Mouse (Mus musculus) olfactory bulb, adult 2 months (tissue): ENCODE results near the gene Coro1a. TPM values are rescaled to one million over a fixed set of nuclear protein-coding genes. Genes with fewer than 3 reads are reported as not detected.
A peak's percentile ranks its signal among the peaks of the same experiment; 100 is the strongest.
"Not testable (repeated sequence)": the region's sequence is repeated elsewhere in the genome, so short reads cannot be mapped to it uniquely, and the experiment has no call there.

ENCODE experiments used
- H3K27ac ChIP-seq: fragments of 200-500 bp; 2 replicates; pipeline ENCODE4 v1.5.1; 2012; ENCODE audit warnings: low read depth, low read length; ENCODE audit not compliant: insufficient read depth
- H3K4me1 ChIP-seq: fragments of 200-500 bp; 2 replicates; pipeline ENCODE4 v1.6.1; 2012; ENCODE audit warnings: low read length; ENCODE audit not compliant: control insufficient read depth, insufficient read depth
- H3K4me3 ChIP-seq: fragments of 200-500 bp; 2 replicates; pipeline ENCODE4 v1.5.1; 2012; ENCODE audit warnings: mild to moderate bottlenecking, low read depth, low read length, moderate library complexity; ENCODE audit not compliant: insufficient read depth
- CTCF ChIP-seq: fragments of 200-500 bp; IDR thresholded peaks from 2 replicates; pipeline ENCODE4 v1.5.1; 2012; ENCODE audit warnings: low read depth, mild to moderate bottlenecking, low read length, moderate library complexity; ENCODE audit not compliant: insufficient read depth
- POLR2A ChIP-seq: fragments of 200-500 bp; IDR thresholded peaks from 2 replicates; pipeline ENCODE4 v1.6.1; 2012; ENCODE audit warnings: mild to moderate bottlenecking, low read depth, low read length, moderate library complexity; ENCODE audit not compliant: insufficient read depth
- WGBS: fragments of 180-500 bp; shearing (Covaris S2); methylation state at CpG from one replicate; pipeline ENCODE4 v1.1.7; 2018; 5-methylcytosine and 5-hydroxymethylcytosine counted together
- polyA plus RNA-seq: library from polyadenylated mRNA; stranded (reverse); fragments of >200 nt; gene quantifications from 2 replicates; pipeline ENCODE4 v1.2.4, GENCODE M21; 2012; ENCODE audit warnings: low replicate concordance; ENCODE audit not compliant: missing spikeins, insufficient read depth, insufficient read length

The Coro1a gene
- polyA plus RNA-seq, 1 experiment, result 309 TPM

GRCm38 (mm10) chr7:126694441-126695051 is 13.0 kb downstream of the Coro1a start:
- no peak overlapping the region for H3K27ac ChIP-seq
- H3K4me3 ChIP-seq, result peak overlapping the region; percentile 36
- peaks cover 15% of the 10 kb centered on the region for H3K4me1 ChIP-seq
- no peak for TF ChIP-seq CTCF
- TF ChIP-seq POLR2A, result no peak
- WGBS, result 15% methylated on average over 10 of the region's 10 CpGs

GRCm38 (mm10) chr7:126693781-126694180 is 13.8 kb downstream of the Coro1a start:
- Histone ChIP-seq H3K27ac (no peak overlapping the region), H3K4me3 (no peak overlapping the region), H3K4me1 (peaks cover 15% of the 10 kb centered on the region)
- TF ChIP-seq CTCF, result no peak
- TF ChIP-seq POLR2A, result no peak
- 75% methylated on average over 7 of the region's 7 CpGs for WGBS

GRCm38 (mm10) chr7:126693256-126693655 is 14.3 kb downstream of the Coro1a start:
- H3K27ac ChIP-seq, result no peak overlapping the region
- 19% methylated on average over 3 of the region's 3 CpGs for WGBS
- peaks cover 15% of the 10 kb centered on the region for H3K4me1 ChIP-seq
- H3K4me3 ChIP-seq, result no peak overlapping the region
- TF ChIP-seq CTCF, result no peak

DNA sequence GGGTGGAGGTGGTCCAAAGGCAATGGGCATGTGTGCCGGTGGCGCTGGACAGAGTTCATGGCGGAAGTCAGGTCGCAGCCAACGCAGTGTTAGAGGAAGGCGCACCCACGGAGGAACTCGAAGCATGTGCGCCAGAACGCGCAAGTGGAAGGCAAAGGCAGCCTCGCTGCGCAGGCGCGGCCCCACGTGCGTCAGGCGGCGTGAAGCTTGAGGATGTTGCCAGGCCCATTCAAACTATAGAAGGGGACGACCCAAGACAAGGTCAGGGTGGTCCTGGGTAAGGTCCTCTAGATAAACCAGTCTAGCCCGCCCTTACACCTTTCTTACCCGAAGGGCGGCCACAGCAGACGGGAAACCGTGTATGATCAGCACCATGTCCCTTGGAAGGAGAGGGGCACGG is 15.2 kb downstream of the Coro1a start:
- peaks cover 15% of the 10 kb centered on the region for H3K4me1 ChIP-seq
- TF ChIP-seq POLR2A (no peak), CTCF (no peak)
- 94% methylated on average over 26 of the region's 26 CpGs for WGBS
- H3K4me3 ChIP-seq, result no peak overlapping the region
- H3K27ac ChIP-seq, result no peak overlapping the region

DNA sequence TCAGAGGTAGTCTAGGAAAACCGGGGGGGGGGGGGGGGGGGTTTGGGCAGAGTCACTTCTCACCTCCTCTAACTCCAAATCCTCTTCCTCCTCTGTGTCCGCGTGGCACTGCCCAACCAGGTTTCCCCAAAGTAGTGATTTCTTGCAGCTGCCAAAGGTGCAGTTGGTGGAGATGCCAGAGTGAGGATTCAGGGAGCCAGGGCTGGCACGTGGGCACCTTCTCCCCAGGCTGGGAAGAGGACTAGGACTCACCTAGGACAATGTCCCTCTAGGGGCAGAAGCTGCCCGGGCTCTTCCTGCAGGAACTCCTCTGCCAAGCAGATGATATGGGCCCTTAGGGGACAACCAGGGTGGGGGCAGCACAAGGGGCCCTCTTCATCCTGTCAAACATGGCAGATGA is 15.9 kb downstream of the Coro1a start:
- WGBS, result 82% methylated on average over 5 of the region's 5 CpGs
- no peak for TF ChIP-seq CTCF
- no peak for TF ChIP-seq POLR2A
- Histone ChIP-seq H3K4me1 (peaks cover 13% of the 10 kb centered on the region), H3K4me3 (no peak overlapping the region), H3K27ac (no peak overlapping the region)

- TF ChIP-seq CTCF (no peak), POLR2A (no peak)
- H3K4me1 ChIP-seq, result peaks cover 8% of the 10 kb centered on the region
- H3K27ac ChIP-seq, result no peak overlapping the region
- 56% methylated on average over 3 of the region's 3 CpGs for WGBS
- H3K4me3 ChIP-seq, result no peak overlapping the region
Measured at GRCm38 (mm10) chr7:126690737-126691136, 16.9 kb downstream of the Coro1a start.

DNA sequence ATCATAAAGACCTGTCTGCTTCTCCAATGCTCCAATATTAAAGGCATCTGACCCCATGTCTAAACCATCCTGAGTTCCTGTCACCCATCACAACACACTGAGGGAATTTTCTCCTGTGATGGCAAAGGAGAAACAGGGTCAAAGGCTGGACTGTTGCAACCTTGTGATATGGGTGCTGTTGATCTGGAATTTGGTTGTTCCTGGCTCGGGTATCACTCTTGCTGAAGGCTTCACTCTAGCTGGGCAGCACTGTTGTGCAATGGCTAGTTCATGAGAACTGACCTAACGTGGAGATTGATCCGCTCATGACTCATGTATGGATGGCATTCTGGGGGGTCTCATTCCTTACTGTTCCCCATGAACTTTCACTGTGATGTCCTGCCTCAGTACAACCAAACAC is 18.6 kb downstream of the Coro1a start:
- TF ChIP-seq POLR2A (no peak), CTCF (no peak)
- Histone ChIP-seq H3K27ac (no peak overlapping the region), H3K4me3 (no peak overlapping the region), H3K4me1 (peaks cover 8% of the 10 kb centered on the region)
- WGBS, result 90% methylated on average over 3 of the region's 3 CpGs

DNA sequence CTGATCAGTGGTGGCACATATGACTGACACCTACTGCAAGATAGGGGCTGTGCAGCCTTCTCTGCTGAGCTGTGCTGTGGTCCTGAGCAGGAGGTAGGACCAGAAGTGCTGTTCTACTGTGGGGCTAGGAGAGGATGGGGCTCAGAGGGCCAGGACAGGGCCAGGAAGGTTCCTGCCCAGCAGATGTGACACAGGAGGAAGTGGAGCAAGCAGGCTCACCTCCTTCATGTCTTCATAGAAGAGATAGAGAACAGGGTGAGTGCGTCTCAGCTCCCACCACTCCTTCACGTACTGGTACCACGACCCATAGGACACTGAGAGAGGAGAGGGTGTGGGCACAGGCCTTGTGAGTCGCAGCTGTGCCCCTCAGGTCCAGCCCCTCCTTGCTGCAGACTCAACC is 19.4 kb downstream of the Coro1a start:
- WGBS, result 79% methylated on average over 4 of the region's 4 CpGs
- not testable (repeated sequence) for H3K4me3 ChIP-seq, H3K4me1 ChIP-seq, H3K27ac ChIP-seq

- no peak overlapping the region for H3K27ac ChIP-seq
- peaks cover 5% of the 10 kb centered on the region; the same call in 1 of the 2 replicates for H3K4me1 ChIP-seq
- no peak for TF ChIP-seq POLR2A
- no peak for TF ChIP-seq CTCF
- H3K4me3 ChIP-seq, result no peak overlapping the region
- WGBS, result 93% methylated on average over 5 of the region's 5 CpGs
Measured at GRCm38 (mm10) chr7:126681221-126681620, 26.4 kb downstream of the Coro1a start.

- no peak for TF ChIP-seq POLR2A
- peaks cover 5% of the 10 kb centered on the region; the same call in 1 of the 2 replicates for H3K4me1 ChIP-seq
- WGBS, result 91% methylated on average over 5 of the region's 5 CpGs
- no peak overlapping the region for H3K27ac ChIP-seq
- H3K4me3 ChIP-seq, result no peak overlapping the region
Measured at GRCm38 (mm10) chr7:126679683-126680082, 27.9 kb downstream of the Coro1a start.
